Mouse (Mus musculus): Measurements from ENCODE around the gene Utp14a. TPM values are rescaled to one million over a fixed set of nuclear protein-coding genes. Genes with fewer than 3 reads are reported as not detected.

The Utp14a gene
- polyA plus RNA-seq (2012; rRNA removed), result 1.1 and 1.2 TPM in 2 replicates

GRCm38 (mm10) chrX:48256468-48257007 lies at the start of gene Utp14a:
Gene Utp14a (plus strand): TSS chrX:48256862.

GRCm38 (mm10) chrX:48208519-48209185 lies 48.0 kb upstream of the Utp14a start, which contains the start of gene Zdhhc9:
Gene Zdhhc9 (minus strand): TSS chrX:48208878.

Other genes with a start within 250 kb of the Utp14a start
- 1.3 and 1.8 TPM in 2 replicates for gene Apln, start 222.0 kb upstream of the Utp14a start, polyA plus RNA-seq (2012; rRNA removed)
- 2.2 and 18.6 TPM in 2 replicates for gene Xpnpep2, start 148.1 kb upstream of the Utp14a start, polyA plus RNA-seq (2012; rRNA removed)
- gene Sash3, start 110.4 kb upstream of the Utp14a start, polyA plus RNA-seq (2012; rRNA removed), result 3.5 and 4.0 TPM in 2 replicates
- gene Zdhhc9, start 48.0 kb upstream of the Utp14a start, polyA plus RNA-seq (2012; rRNA removed), result 24.4 and 25.6 TPM in 2 replicates
- gene Bcorl1, start 84.5 kb downstream of the Utp14a start, polyA plus RNA-seq (2012; rRNA removed), result 4.8 and 5.0 TPM in 2 replicates
- 28.8 and 31.5 TPM in 2 replicates for gene Elf4, start 206.3 kb downstream of the Utp14a start, polyA plus RNA-seq (2012; rRNA removed)

Measured in colon, adult 2 months (tissue).